Mouse (Mus musculus) regulatory T cell (primary cell): ENCODE measurements around the gene Smad1.

ENCODE experiments used
- in situ Hi-C: fragments of 300-600 bp; cut with MboI, MseI; formaldehyde crosslinking; loops from one replicate; pipeline ENCODE4 v1.15.1; 2025; ENCODE audit warnings: high pct_unique_total_duplicates

Smad1 gene

DNA sequence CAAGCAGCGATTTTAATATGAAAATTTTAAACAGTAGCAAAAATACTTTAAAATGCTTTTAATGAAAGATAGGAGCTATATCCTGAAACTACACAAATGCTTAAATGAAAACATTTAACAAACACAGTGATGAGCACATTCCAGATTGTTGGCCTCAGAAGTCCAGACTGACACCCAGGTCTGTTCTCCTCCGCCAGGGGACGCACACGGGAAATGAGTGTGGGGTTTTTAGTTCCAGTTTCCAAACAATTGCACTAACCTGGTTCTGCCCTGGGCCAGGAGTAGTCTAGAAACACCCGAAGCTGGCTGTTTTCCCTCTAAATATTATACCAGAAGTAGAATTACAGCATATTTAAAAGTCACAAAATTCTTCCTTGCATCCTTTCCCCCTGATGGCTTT lies 99.6 kb downstream of the Smad1 start:
- in situ Hi-C loops: no loop called here

DNA sequence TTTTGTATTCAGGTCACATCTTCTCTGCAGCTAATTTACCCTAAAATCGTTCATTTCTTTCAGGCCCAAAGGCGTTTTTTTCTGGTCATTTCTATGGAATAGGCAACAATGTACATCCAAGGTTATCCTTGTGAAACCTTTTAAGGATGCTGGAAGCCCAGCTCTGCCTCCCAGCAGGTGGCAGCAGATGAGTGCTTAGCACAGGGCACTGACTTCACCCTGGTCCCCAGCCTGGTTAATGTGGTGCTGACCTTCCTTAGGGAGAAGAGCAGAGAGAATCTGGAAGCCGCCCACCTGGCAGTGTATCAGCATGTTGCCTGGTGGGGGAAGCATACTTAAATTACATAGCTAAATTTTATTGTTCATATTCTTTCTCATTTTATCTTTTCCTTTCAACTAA lies 101.6 kb downstream of the Smad1 start:
- in situ Hi-C loops: no loop called here

DNA sequence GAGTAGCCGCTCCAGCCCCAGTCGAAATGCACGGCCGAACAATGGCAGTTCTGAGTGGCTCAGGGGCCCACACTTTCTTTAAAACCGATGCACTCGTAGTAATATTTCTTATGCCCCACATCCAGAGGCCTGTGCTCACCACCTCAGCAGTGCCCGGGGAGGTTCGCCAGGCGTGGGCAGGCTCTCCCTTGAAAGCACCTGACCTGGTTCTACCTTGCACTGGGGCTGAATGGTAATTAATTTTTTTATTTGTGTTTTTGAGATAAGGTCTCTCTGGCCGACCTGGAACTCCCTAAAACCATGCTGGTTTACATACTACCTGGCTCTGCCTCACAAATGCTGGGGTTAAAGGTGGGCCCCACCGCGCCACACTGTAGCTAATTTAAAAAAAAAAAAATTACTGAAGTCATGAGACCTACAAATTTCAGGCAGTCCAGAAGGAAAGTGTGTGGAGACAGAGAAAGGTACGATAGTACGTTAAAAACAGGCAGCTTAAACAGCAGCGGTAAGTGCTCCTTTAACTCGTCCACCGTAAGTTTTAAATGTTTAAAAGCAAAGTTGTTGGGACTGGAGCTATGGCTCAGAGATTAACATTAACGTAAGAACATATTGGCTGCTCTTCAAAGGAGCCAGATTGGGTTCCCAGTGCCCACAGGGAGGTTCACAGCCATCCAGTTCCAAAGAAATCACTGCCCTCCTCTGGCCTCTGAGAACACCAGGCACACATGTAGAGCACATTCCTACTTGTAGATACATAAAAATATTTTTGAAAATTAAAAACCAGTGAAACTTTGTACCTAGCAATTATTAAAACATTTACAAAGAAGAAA lies 103.8 kb downstream of the Smad1 start:
- in situ Hi-C loops: no loop called here

DNA sequence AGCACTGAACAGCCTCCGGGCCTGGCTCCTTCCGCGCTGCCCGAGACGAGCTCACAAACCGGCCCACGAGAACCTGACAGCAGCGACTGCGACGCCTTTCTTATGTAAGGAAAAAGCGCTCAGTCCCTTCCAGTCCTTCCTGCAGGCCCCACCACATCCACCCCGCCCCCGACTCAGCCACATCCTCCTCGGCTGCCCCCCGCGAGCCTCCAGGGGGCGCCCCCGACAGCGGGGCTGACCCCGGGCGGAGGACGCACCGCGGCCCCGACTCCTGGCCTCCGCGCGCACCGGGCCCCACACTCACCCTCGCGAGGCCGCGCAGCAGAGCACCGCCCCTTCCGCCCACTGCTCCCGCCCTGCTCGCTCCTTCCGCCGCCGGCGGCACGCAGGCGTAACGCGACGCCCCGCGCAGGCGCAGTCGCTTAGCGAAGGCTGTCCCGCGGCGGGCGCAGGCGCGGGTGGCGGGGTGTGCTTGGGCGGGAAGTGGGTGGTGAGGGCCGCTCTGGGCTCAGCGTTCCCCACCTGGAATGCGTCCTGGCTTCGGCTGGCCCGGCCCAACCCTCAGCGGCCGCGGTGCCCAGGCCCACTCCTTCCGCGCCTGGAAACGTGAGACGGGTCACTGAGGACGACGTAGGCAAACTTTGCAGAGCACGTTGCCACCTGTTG lies 104.6 kb downstream of the Smad1 start, which contains the start of gene Mmaa:
Gene Mmaa, minus strand, starts transcription at position 328 of the 666 bp plus-strand sequence.
- in situ Hi-C loops: no loop called here

DNA sequence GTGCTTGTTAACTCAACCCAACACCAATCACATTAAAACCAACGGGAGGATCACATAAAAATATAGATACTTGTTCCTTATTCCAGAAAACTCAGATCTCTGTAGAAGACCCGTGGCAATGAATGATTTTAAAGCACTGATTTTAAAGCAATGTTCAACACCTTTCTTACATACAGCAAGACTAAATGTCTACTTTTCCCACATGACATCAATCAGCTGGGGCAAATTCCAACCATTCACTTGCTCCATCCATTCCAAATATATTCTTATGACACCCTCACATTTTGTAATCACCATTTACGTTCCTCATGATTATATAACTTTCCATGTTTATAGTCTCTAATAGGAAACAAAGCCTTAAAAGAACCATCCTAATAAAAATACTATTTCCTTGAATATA lies 105.5 kb downstream of the Smad1 start:
- in situ Hi-C loops: no loop called here

DNA sequence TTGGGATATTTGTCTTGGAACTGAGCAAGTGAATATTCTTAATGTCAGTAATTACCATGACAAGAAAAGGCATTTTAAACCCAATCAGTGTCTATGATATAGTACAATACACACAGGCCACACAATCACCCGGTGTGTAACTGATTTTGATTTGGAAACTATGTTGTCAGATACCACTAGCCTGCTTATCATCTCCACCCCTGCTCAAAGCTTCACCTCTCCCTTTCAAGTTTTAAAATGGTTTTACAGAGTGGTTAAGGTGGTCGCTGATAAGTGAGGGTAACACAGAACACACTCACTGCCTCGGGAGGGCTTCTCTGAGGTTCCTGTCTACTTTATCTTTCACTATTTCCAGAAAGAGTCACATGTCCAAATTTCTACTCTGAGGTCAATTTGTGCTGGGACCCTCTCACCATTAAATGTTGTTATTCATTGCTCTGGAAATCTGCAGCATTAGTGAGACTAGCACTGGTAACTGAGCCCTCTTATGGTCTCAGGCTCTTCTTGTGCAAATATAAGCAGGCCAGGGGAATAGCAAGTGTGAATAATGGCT lies 106.5 kb downstream of the Smad1 start:
- in situ Hi-C loops: no loop called here

DNA sequence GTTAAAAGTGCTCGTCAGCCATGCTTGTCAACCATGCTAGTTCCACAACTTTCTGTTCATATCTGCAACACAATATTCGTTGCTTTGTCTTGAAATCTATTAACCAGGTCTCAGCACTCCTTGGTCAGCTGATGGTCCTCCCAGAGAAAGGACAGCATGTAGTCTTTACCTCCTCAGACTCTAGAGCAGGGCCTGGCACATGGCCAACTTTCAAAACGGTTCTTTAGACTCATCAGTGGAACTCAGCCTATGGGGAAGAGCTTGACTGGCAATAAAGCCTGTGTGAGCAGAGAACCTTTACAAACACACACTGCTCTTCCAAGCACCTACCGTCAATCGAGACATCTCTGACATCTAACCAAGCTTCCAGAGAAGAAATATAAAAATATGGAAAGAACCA lies 109.7 kb downstream of the Smad1 start:
- in situ Hi-C loops: no loop called here

- in situ Hi-C loops: no loop called here
Measured at GRCm38 (mm10) chr8:79288681-79289080, 110.6 kb downstream of the Smad1 start.
